Mouse (Mus musculus) liver, embryonic 14.5 days (tissue): Measurements from ENCODE around the gene Canx.

Source experiments
- CTCF ChIP-seq: IDR thresholded peaks from 2 replicates; pipeline ENCODE4 v1.5.1; 2016; ENCODE audit warnings: antibody characterized with exemption, low read depth, control low read depth
- EP300 ChIP-seq: IDR thresholded peaks from 2 replicates; pipeline ENCODE4 v1.6.1; 2016; ENCODE audit warnings: antibody characterized with exemption, low read depth

DNA sequence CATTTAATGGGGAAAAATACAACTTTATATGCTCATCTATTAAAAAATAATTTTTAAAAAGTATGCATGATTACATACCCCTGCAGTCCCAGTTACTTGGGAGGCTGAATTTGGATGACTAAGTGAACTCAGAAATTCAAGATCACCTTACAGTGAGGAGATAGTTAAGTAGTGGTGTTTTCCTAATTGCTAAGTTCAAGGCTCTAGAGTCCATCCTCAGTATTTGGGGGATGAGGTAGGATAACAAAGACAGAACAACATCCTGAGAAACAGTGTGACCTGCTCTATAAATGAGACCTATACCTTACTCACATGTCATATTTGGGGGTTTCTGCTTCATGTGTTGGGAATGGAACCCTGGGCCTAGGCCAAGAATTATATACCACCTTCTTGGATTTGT is 3.1 kb downstream of the Canx start:
- no peak for TF ChIP-seq EP300
- no peak for TF ChIP-seq CTCF
